Mouse (Mus musculus): ENCODE data around the gene Aurka. TPM values are rescaled to one million over a fixed set of nuclear protein-coding genes. Genes with fewer than 3 reads are reported as not detected.

Gene Aurka
- polyA plus RNA-seq, 1 experiment = 60.7 TPM

DNA sequence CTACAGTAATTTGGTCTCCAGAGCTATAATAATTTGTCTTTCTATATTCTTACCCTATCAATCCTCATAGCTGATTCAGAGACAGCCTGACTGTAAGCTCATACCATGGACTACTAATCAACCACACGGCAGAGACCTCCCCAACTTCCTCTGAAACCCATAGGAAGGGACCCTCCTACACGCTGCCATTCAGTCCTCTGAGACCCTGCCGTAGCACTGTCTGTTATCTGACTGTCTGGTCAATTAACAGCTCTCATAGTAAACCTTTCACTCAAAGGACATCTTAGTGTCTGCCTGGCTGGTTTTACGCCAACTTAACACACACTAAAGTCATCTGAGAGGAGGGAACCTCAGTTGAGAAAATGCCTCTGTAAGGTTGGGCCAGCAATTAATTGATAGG is 63.8 kb downstream of the Aurka start:
- no peak overlapping the region for H3K4me3 ChIP-seq (replicated peaks; ENCODE audit: control insufficient read depth, low read depth, low read length)
- TF ChIP-seq POLR2A (IDR thresholded peaks at IDR 0.05; ENCODE audit: borderline replicate concordance, control insufficient read depth, low read depth, low read length) = no peak
- no peak for TF ChIP-seq CTCF (IDR thresholded peaks at IDR 0.05; ENCODE audit: control insufficient read depth, insufficient read depth, low read length)
- 62% methylated on average over 4 of the region's 4 CpGs for WGBS

More for the DNA sequence above, 63.8 kb downstream of the Aurka start:
- H3K27ac ChIP-seq (ENCODE audit: control insufficient read depth, insufficient read depth, low read depth, low read length, poor library complexity) = no peak overlapping the region
- no peaks in the 10 kb centered on the region for H3K4me1 ChIP-seq (ENCODE audit: control insufficient read depth, insufficient read depth, low read length)

Other genes starting within 250 kb of the Aurka start
- not detected in 2 replicates for gene Mc3r, start 122.0 kb downstream of the Aurka start, polyA plus RNA-seq (2011; ENCODE audit: insufficient read depth, insufficient read length, low replicate concordance, missing spikeins)
- 31.2 and 39.6 TPM in 2 replicates for gene Fam210b, start 25.0 kb downstream of the Aurka start, polyA plus RNA-seq (2011; ENCODE audit: insufficient read depth, insufficient read length, low replicate concordance, missing spikeins)
- gene Cstf1, start 146 bp upstream of the Aurka start, polyA plus RNA-seq (2011; ENCODE audit: insufficient read depth, insufficient read length, low replicate concordance, missing spikeins) = 8.9 and 15.8 TPM in 2 replicates
- gene Cass4, start 23.3 kb upstream of the Aurka start, polyA plus RNA-seq (2011; ENCODE audit: insufficient read depth, insufficient read length, low replicate concordance, missing spikeins) = 2.4 and 6.6 TPM in 2 replicates
- 38.4 and 53.6 TPM in 2 replicates for gene Rtf2, start 70.0 kb upstream of the Aurka start, polyA plus RNA-seq (2011; ENCODE audit: insufficient read depth, insufficient read length, low replicate concordance, missing spikeins)
- not detected in 2 replicates for gene Gcnt7, start 88.1 kb upstream of the Aurka start, polyA plus RNA-seq (2011; ENCODE audit: insufficient read depth, insufficient read length, low replicate concordance, missing spikeins)
- gene Fam209, start 102.0 kb upstream of the Aurka start, polyA plus RNA-seq (2011; ENCODE audit: insufficient read depth, insufficient read length, low replicate concordance, missing spikeins) = 5.2 TPM in 1 of 2 replicates, not detected in the other
- not detected in 2 replicates for gene Tfap2c, start 179.1 kb upstream of the Aurka start, polyA plus RNA-seq (2011; ENCODE audit: insufficient read depth, insufficient read length, low replicate concordance, missing spikeins)